Comparison of ENCODE assay signal across 19 mouse cellular contexts in the genomic region with DNA sequence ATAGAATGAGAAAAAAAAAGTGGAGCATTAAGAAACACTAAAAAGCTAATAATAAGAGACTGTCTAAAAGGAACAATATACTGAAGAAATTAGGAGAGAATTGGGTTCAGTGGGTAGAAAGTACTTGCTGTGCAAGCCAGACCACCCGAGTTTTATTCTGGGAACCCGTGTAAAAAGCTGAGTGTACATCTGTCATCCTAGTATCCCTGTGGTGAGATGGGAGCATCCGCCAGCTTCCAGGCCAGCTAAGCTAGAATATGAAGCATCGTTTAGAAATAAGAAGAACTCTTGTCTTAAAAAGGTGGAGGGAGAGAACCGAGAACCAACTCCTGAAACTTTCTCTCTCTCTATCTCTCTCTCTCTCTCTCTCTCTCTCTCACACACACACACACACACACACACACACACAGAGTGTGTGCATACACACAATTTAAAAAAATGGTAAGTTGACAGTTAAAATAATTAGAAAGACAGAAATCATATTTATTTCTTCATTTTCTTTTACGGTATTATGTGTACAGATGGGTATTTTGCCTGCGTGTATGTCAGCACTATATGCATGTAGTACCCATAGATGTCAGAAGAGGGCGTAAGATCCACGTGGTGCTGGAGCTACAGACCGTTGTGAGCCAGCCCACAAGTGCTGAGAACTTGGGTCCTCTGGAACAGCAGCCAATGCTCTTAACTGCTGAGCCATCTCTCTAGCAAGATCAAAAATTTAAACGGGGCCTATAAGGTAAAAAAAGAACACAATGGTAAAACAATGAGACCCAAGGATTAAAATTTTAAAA. TPM values are rescaled to one million over a fixed set of nuclear protein-coding genes. Genes with fewer than 3 reads are reported as not detected.
DNase-seq lines count a peak whose midpoint lies in the region; ATAC-seq and TF ChIP-seq lines count a peak whose summit lies in the region.
"Had no signal": no experiment of that assay in that cellular context is flagged by ENCODE, and none has a peak within 500 bp of the region (broad histone marks: within the 10 kb centered on the region; RNA-seq: fewer than 3 reads in every experiment).

No protein-coding gene starts in this region.

- TF ChIP-seq POLR2A in lung, adult 2 months (IDR thresholded peaks at IDR 0.05; ENCODE audit: borderline replicate concordance, extremely low read depth, low read depth, low read length), result no peak

- no peak for ATAC-seq in hindbrain, postnatal 0 days
- no peak for ATAC-seq in hindbrain, embryonic 11.5 days (ENCODE audit: low FRiP score)
- ATAC-seq in lung, postnatal 0 days, result no peak
- ATAC-seq in Patski, result no peak
- no peak for ATAC-seq in forebrain, embryonic 16.5 days
- ATAC-seq: forebrain, embryonic 15.5 days; hindbrain, embryonic 16.5 days had no signal

- H3K4me3 ChIP-seq in hindbrain, postnatal 0 days (ENCODE audit: low read length), result no peak overlapping the region
- no peak overlapping the region for H3K4me3 ChIP-seq in hindbrain, embryonic 11.5 days (ENCODE audit: low read depth, low read length)
- no peak overlapping the region for H3K4me3 ChIP-seq in lung, postnatal 0 days (ENCODE audit: low read depth, low read length)
- H3K4me3 ChIP-seq in lung, adult 2 months (replicated peaks; ENCODE audit: extremely low read depth, low read depth, low read length), result no peak overlapping the region
- no peak overlapping the region for H3K4me3 ChIP-seq in forebrain, embryonic 16.5 days (replicated peaks; ENCODE audit: low read length)
- H3K4me3 ChIP-seq: forebrain, embryonic 15.5 days; midbrain, embryonic 10.5 days had no signal

- POLR2A ChIA-PET in Patski (lab: Charles Lee), result no interaction called here

- no peak for DNase-seq in hindbrain, postnatal 0 days (ENCODE audit: low spot score)
- DNase-seq in hindbrain, embryonic 11.5 days (ENCODE audit: low spot score), result no peak
- DNase-seq in lung, postnatal 0 days (ENCODE audit: low spot score), result no peak
- no peak for DNase-seq in lung, adult 2 months
- DNase-seq in Patski (ENCODE audit: low read depth, low spot score), result no peak
- no peak for DNase-seq in frontal cortex, postnatal 10 days (ENCODE audit: low spot score in 2 of 2)
- DNase-seq: cerebellum, adult 9-11 months; gastrocnemius, postnatal 10 days; heart, postnatal 14 days; kidney, postnatal 10 days; layer of hippocampus, adult 9-11 months; right cerebral cortex, adult 18-20 months; spleen, adult 18-20 months had no signal

- TF ChIP-seq EP300 in lung, postnatal 0 days (IDR thresholded peaks at IDR 0.05), result no peak

- no peaks in the 10 kb centered on the region for H3K27me3 ChIP-seq in hindbrain, postnatal 0 days (ENCODE audit: insufficient read depth, low read length)
- H3K27me3 ChIP-seq in hindbrain, embryonic 11.5 days (ENCODE audit: control insufficient read depth, insufficient read depth, low read length), result no peaks in the 10 kb centered on the region
- H3K27me3 ChIP-seq in lung, postnatal 0 days (replicated peaks; ENCODE audit: insufficient read depth, low read length), result no peaks in the 10 kb centered on the region
- peaks cover 12% of the 10 kb centered on the region for H3K27me3 ChIP-seq in Patski
- no peaks in the 10 kb centered on the region for H3K27me3 ChIP-seq in forebrain, embryonic 16.5 days (replicated peaks; ENCODE audit: control insufficient read depth, insufficient read depth, low read length)
- H3K27me3 ChIP-seq: forebrain, embryonic 15.5 days had no signal

- peak; percentile 27; the same call in 1 of the 2 replicates for TF ChIP-seq CTCF in hindbrain, postnatal 0 days (IDR thresholded peaks at IDR 0.05; ENCODE audit: low read depth)
- TF ChIP-seq CTCF in lung, postnatal 0 days (IDR thresholded peaks at IDR 0.05), result peak; percentile 27
- no peak for TF ChIP-seq CTCF in lung, adult 2 months (IDR thresholded peaks at IDR 0.05; ENCODE audit: insufficient read depth, low read length)
- TF ChIP-seq CTCF in Patski (IDR thresholded peaks at IDR 0.05), result peak; percentile 38

- no peak overlapping the region for H3K27ac ChIP-seq in hindbrain, postnatal 0 days
- H3K27ac ChIP-seq in hindbrain, embryonic 11.5 days (ENCODE audit: low read depth, low read length), result no peak overlapping the region
- no peak overlapping the region for H3K27ac ChIP-seq in lung, postnatal 0 days (ENCODE audit: low read length)
- H3K27ac ChIP-seq in forebrain, embryonic 16.5 days (ENCODE audit: low read length), result no peak overlapping the region
- H3K27ac ChIP-seq: forebrain, embryonic 15.5 days; midbrain, embryonic 10.5 days had no signal

- H3K4me2 ChIP-seq in hindbrain, postnatal 0 days (ENCODE audit: low read depth, low read length), result no peak overlapping the region
- no peak overlapping the region for H3K4me2 ChIP-seq in hindbrain, embryonic 11.5 days (replicated peaks; ENCODE audit: low read depth, low read length)
- H3K4me2 ChIP-seq in lung, postnatal 0 days (replicated peaks; ENCODE audit: low read depth, low read length), result no peak overlapping the region
- no peak overlapping the region for H3K4me2 ChIP-seq in forebrain, embryonic 16.5 days (ENCODE audit: low read length)
- H3K4me2 ChIP-seq: forebrain, embryonic 15.5 days had no signal

- H3K9ac ChIP-seq in hindbrain, postnatal 0 days (replicated peaks; ENCODE audit: low read length), result no peak overlapping the region
- H3K9ac ChIP-seq in hindbrain, embryonic 11.5 days (ENCODE audit: low read depth, low read length), result no peak overlapping the region
- no peak overlapping the region for H3K9ac ChIP-seq in lung, postnatal 0 days (replicated peaks; ENCODE audit: low read depth)
- no peak overlapping the region for H3K9ac ChIP-seq in forebrain, embryonic 16.5 days (replicated peaks; ENCODE audit: low read depth, low read length)
- H3K9ac ChIP-seq: forebrain, embryonic 15.5 days had no signal

- 60% methylated on average over 11 of the region's 11 CpGs for WGBS in hindbrain, postnatal 0 days
- 69% methylated on average over 11 of the region's 11 CpGs for WGBS in hindbrain, embryonic 11.5 days
- 67% methylated on average over 11 of the region's 11 CpGs for WGBS in lung, postnatal 0 days
- 69% methylated on average over 11 of the region's 11 CpGs for WGBS in lung, adult 2 months
- WGBS in forebrain, embryonic 16.5 days, result 70% methylated on average over 11 of the region's 11 CpGs

- no peaks in the 10 kb centered on the region for H3K4me1 ChIP-seq in hindbrain, postnatal 0 days (ENCODE audit: insufficient read depth, low read length)
- H3K4me1 ChIP-seq in hindbrain, embryonic 11.5 days (replicated peaks; ENCODE audit: control insufficient read depth, insufficient read depth, low read length), result no peaks in the 10 kb centered on the region
- H3K4me1 ChIP-seq in lung, postnatal 0 days (ENCODE audit: insufficient read depth, low read depth, low read length), result peaks cover 4% of the 10 kb centered on the region; the same call in 1 of the 2 replicates
- peaks cover 2% of the 10 kb centered on the region; the same call in 1 of the 2 replicates for H3K4me1 ChIP-seq in lung, adult 2 months (ENCODE audit: control insufficient read depth, insufficient read depth, low read length)
- H3K4me1 ChIP-seq in forebrain, embryonic 16.5 days (replicated peaks; ENCODE audit: control insufficient read depth, insufficient read depth, low read length), result peaks cover 6% of the 10 kb centered on the region

- no peaks in the 10 kb centered on the region for H3K9me3 ChIP-seq in hindbrain, postnatal 0 days (ENCODE audit: low read length)
- H3K9me3 ChIP-seq in hindbrain, embryonic 11.5 days (ENCODE audit: control insufficient read depth, low read length), result no peaks in the 10 kb centered on the region
- H3K9me3 ChIP-seq in lung, postnatal 0 days (ENCODE audit: low read length), result no peaks in the 10 kb centered on the region
- no peaks in the 10 kb centered on the region for H3K9me3 ChIP-seq in forebrain, embryonic 16.5 days (ENCODE audit: control insufficient read depth, low read length)
- H3K9me3 ChIP-seq: forebrain, embryonic 15.5 days; midbrain, embryonic 10.5 days had no signal

- CTCF ChIA-PET in Patski (lab: Charles Lee), result interaction anchor here (0.8 to 1.1 kb wide), 2 partner anchors 53 to 341 kb away, joined by 3 read pairs; no protein-coding TSS in a partner anchor

- in situ Hi-C loops in Patski (cut with MboI; ENCODE audit: low pct_unique_long_range_greater_than_20kb), result no loop called here

- no peaks in the 10 kb centered on the region for H3K36me3 ChIP-seq in hindbrain, postnatal 0 days (ENCODE audit: insufficient read depth, low read length)
- H3K36me3 ChIP-seq in hindbrain, embryonic 11.5 days (ENCODE audit: control insufficient read depth, insufficient read depth, low read length), result no peaks in the 10 kb centered on the region
- H3K36me3 ChIP-seq in lung, postnatal 0 days (ENCODE audit: insufficient read depth, low read length), result no peaks in the 10 kb centered on the region
- no peaks in the 10 kb centered on the region for H3K36me3 ChIP-seq in forebrain, embryonic 16.5 days (ENCODE audit: control insufficient read depth, insufficient read depth)
- H3K36me3 ChIP-seq: forebrain, embryonic 15.5 days; midbrain, embryonic 10.5 days had no signal

RNA-seq across cellular contexts. Expression of gene Dis3l2, which starts 4.1 kb away (rescaled TPM):
- total RNA-seq in hindbrain, postnatal 0 days (2014; rRNA removed), result 37.2 and 40.0 TPM in 2 replicates
- polyA plus RNA-seq in hindbrain, postnatal 0 days (2015; fragmentation: Nextera tagmentation; extraction: Ambion mirVana), result 29.6 and 33.2 TPM in 2 replicates
- polyA plus RNA-seq in hindbrain, embryonic 11.5 days (2014; fragmentation: Nextera tagmentation; extraction: Ambion mirVana), result 35.9 TPM in 2 replicates
- 13.5 and 14.1 TPM in 2 replicates for polyA plus RNA-seq in lung, postnatal 0 days (2015; fragmentation: Nextera tagmentation; extraction: Ambion mirVana)
- polyA plus RNA-seq in lung, adult 2 months (2012; rRNA removed), result 11.5 and 13.8 TPM in 2 replicates
- polyA plus RNA-seq in Patski (2021), result 15.2 TPM
- polyA plus RNA-seq in forebrain, embryonic 16.5 days (2015; fragmentation: Nextera tagmentation; extraction: Ambion mirVana), result 38.5 and 43.2 TPM in 2 replicates

RNA-seq across cellular contexts. Expression of gene Nppc, which starts 29.2 kb away (rescaled TPM):
- 13.5 and 14.6 TPM in 2 replicates for total RNA-seq in hindbrain, postnatal 0 days (2014; rRNA removed)
- polyA plus RNA-seq in hindbrain, postnatal 0 days (2015; fragmentation: Nextera tagmentation; extraction: Ambion mirVana), result 22.7 and 27.7 TPM in 2 replicates
- polyA plus RNA-seq in hindbrain, embryonic 11.5 days (2014; fragmentation: Nextera tagmentation; extraction: Ambion mirVana), result 10.3 and 13.9 TPM in 2 replicates
- 4.0 and 4.6 TPM in 2 replicates for polyA plus RNA-seq in lung, postnatal 0 days (2015; fragmentation: Nextera tagmentation; extraction: Ambion mirVana)
- polyA plus RNA-seq in lung, adult 2 months (2012; rRNA removed), result 0.11 and 0.19 TPM in 2 replicates
- 0.14 TPM for polyA plus RNA-seq in Patski (2021)
- 3.7 and 5.2 TPM in 2 replicates for polyA plus RNA-seq in forebrain, embryonic 16.5 days (2015; fragmentation: Nextera tagmentation; extraction: Ambion mirVana)
- total RNA-seq: neutrophil, adult 5-6 weeks had no signal
- polyA plus RNA-seq: C2C12 had no signal
